Mouse (Mus musculus): Measurements from ENCODE around the gene Itga6.

DNA sequence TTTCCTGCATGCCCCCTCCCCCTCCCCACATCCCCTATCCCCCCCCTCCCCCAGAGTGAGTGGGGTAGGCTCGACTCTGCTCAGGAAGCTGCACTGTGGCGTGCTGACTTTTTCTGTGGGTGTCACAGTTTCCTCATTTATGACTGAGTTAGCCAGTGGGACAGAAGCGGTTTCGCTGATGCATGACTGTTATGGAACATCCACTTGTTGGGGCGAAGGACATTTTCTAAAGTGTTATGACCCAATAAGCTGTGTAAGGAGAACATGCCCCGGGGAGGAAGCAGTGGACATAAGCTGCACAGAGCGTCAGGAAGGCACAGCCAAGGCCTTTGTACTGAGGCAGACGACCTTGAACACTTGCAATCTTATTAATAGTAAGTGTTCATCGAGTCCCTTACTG, 97.9 kb downstream of the Itga6 start:
- no peak for TF ChIP-seq CTCF (IDR thresholded peaks at IDR 0.05)
- no peak for TF ChIP-seq EP300 (IDR thresholded peaks at IDR 0.05)

Data from lung, postnatal 0 days (tissue).